22 mouse cellular contexts compared by ENCODE assay signal in the genomic region with DNA sequence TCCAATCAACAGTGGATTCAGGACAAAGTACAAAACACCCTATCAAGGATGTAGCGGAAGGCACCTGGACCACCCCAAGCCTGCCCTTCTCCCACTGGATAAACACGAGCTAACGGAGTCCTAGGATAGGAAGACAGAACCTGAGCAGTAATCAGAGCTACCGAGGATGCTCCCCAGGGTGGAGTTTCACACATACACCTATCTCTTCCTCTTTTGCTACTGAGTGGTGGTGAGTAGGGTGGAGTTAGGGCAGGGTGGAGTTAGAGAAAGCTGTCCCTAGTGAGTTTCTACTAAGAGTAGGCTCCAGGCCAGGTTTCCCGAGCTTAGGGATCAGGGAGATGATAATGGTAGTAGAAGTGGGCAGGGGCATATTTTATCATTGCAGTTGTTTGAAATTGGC.
"Had no signal": no experiment of that assay in that cellular context is flagged by ENCODE, and none has a peak within 500 bp of the region (broad histone marks: within the 10 kb centered on the region; RNA-seq: fewer than 3 reads in every experiment).

No protein-coding gene starts in this region.

- ATAC-seq: intestine, embryonic 15.5 days; liver, embryonic 12.5 days; midbrain, embryonic 13.5 days had no signal

- H3K4me1 ChIP-seq: intestine, embryonic 15.5 days; limb, embryonic 10.5 days; limb, embryonic 13.5 days; liver, embryonic 12.5 days; liver, embryonic 15.5 days; lung, embryonic 15.5 days; megakaryocyte, embryonic 14.5 days; midbrain, embryonic 10.5 days had no signal

- H3K36me3 ChIP-seq: intestine, embryonic 15.5 days; limb, embryonic 10.5 days; limb, embryonic 13.5 days; liver, embryonic 12.5 days; liver, embryonic 15.5 days; lung, embryonic 15.5 days; midbrain, embryonic 10.5 days; midbrain, embryonic 13.5 days had no signal

- H3K9me3 ChIP-seq: intestine, embryonic 15.5 days; limb, embryonic 10.5 days; limb, embryonic 13.5 days; liver, embryonic 12.5 days; liver, embryonic 15.5 days; lung, embryonic 15.5 days; megakaryocyte, embryonic 14.5 days; midbrain, embryonic 10.5 days; midbrain, embryonic 13.5 days had no signal

- H3K27me3 ChIP-seq: intestine, embryonic 15.5 days; limb, embryonic 13.5 days; liver, embryonic 12.5 days; liver, embryonic 15.5 days; lung, embryonic 15.5 days; megakaryocyte, embryonic 14.5 days; midbrain, embryonic 13.5 days had no signal

- H3K4me2 ChIP-seq: intestine, embryonic 15.5 days; limb, embryonic 13.5 days; liver, embryonic 12.5 days; liver, embryonic 15.5 days; lung, embryonic 15.5 days; midbrain, embryonic 13.5 days had no signal

- H3K27ac ChIP-seq: intestine, embryonic 15.5 days; layer of hippocampus, adult 2 months; limb, embryonic 10.5 days; limb, embryonic 13.5 days; liver, embryonic 12.5 days; liver, embryonic 15.5 days; lung, embryonic 15.5 days; midbrain, embryonic 10.5 days; midbrain, embryonic 13.5 days; stomach, postnatal 0 days had no signal

- H3K9ac ChIP-seq: intestine, embryonic 15.5 days; limb, embryonic 13.5 days; liver, embryonic 12.5 days; liver, embryonic 15.5 days; lung, embryonic 15.5 days; midbrain, embryonic 13.5 days had no signal

- DNase-seq: kidney, adult 11 months; kidney, adult 9 months; kidney, postnatal 14 days; layer of hippocampus, adult 9-11 months; liver; lung, adult 18-20 months; lung, postnatal 10 days; lung, postnatal 36 days; retina, postnatal 1 day; thymus, adult 2 months; thymus, postnatal 25 days had no signal

- H3K4me3 ChIP-seq: intestine, embryonic 15.5 days; layer of hippocampus, adult 2 months; limb, embryonic 10.5 days; limb, embryonic 13.5 days; liver, embryonic 12.5 days; liver, embryonic 15.5 days; lung, embryonic 15.5 days; megakaryocyte, embryonic 14.5 days; midbrain, embryonic 10.5 days; midbrain, embryonic 13.5 days had no signal
